Mouse (Mus musculus) olfactory bulb, adult 2 months (tissue): Measurements from ENCODE around the gene Wars.

Source experiments
- CTCF ChIP-seq: fragments of 200-500 bp; IDR thresholded peaks from 2 replicates; pipeline ENCODE4 v1.5.1; 2012; ENCODE audit warnings: low read depth, mild to moderate bottlenecking, low read length, moderate library complexity; ENCODE audit not compliant: insufficient read depth
- POLR2A ChIP-seq: fragments of 200-500 bp; IDR thresholded peaks from 2 replicates; pipeline ENCODE4 v1.6.1; 2012; ENCODE audit warnings: mild to moderate bottlenecking, low read depth, low read length, moderate library complexity; ENCODE audit not compliant: insufficient read depth

DNA sequence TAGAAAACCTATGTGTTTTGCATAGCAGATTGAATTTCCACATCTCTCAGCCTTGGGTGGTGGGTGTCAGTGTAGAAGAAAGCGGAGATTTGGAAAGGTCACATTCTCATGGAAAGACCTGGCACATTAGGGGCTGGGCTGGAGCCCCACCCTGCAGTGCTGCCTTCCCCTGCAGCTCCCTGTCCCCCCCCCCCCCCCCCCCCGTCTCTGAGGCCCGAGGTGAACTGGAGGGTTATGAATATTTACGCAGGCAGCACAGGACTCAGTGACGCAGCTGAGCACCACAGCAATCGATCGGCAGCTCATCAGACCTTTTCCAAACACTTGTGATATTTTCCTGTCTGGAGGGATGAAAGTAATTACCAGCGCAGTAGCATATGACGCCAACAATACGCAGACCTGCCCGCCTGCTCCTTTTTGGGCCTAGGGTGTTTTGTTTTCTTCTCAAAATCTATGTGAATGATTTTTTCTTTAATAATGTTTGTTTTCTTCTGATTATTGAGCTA lies 32.7 kb upstream of the Wars start:
- TF ChIP-seq POLR2A (no peak), CTCF (no peak)
